15 mouse cellular contexts compared by ENCODE assay signal in the genomic region with DNA sequence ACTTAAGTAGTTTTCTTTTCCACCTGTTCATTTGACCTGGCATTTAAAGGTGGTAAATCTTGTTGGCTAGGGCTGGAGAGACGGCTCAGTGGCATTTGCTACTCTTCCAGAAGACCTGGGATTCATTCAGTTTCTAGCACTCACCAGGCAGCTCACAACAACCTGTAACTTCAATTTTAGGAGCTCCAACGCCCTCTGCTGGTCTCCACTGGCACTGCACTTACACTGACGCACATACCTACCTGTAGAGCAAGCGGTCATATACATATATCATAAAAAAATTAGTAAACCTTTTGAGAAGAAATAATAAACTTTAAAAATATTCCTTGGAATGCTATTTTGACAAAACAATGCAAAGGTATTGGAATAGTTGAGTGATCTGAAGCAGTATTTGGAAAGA. TPM values are rescaled to one million over a fixed set of nuclear protein-coding genes. Genes with fewer than 3 reads are reported as not detected.
DNase-seq lines count a peak whose midpoint lies in the region; ATAC-seq and TF ChIP-seq lines count a peak whose summit lies in the region.
"Had no signal": no experiment of that assay in that cellular context is flagged by ENCODE, and none has a peak within 500 bp of the region (broad histone marks: within the 10 kb centered on the region; RNA-seq: fewer than 3 reads in every experiment).

No protein-coding gene starts in this region.

- no peak overlapping the region for H3K4me2 ChIP-seq in heart, postnatal 0 days (ENCODE audit: low read depth, low read length)
- no peak overlapping the region for H3K4me2 ChIP-seq in kidney, embryonic 14.5 days (replicated peaks; ENCODE audit: low read depth, low read length)
- H3K4me2 ChIP-seq: embryonic facial prominence, embryonic 12.5 days; forebrain, embryonic 13.5 days; midbrain, embryonic 13.5 days; stomach, embryonic 15.5 days had no signal

- WGBS in heart, postnatal 0 days = 79% methylated on average over 4 of the region's 4 CpGs
- WGBS in kidney, embryonic 14.5 days = 66% methylated on average over 4 of the region's 4 CpGs

- no peak overlapping the region for H3K27ac ChIP-seq in heart, postnatal 0 days (ENCODE audit: low read depth)
- no peak overlapping the region for H3K27ac ChIP-seq in testis, adult 2 months (ENCODE audit: control insufficient read depth, insufficient read depth, low read depth, low read length)
- H3K27ac ChIP-seq in kidney, embryonic 14.5 days (ENCODE audit: low read depth, low read length) = no peak overlapping the region
- H3K27ac ChIP-seq: embryonic facial prominence, embryonic 12.5 days; forebrain, embryonic 13.5 days; heart, embryonic 10.5 days; midbrain, embryonic 13.5 days; stomach, embryonic 15.5 days had no signal

- no peak for TF ChIP-seq POLR2A in testis, adult 2 months (IDR thresholded peaks at IDR 0.05; ENCODE audit: control insufficient read depth, low read depth, low read length)
- TF ChIP-seq POLR2A in brain, embryonic 14.5 days (IDR thresholded peaks at IDR 0.05; ENCODE audit: borderline replicate concordance, extremely low read depth, insufficient read depth, insufficient read length, poor library complexity, severe bottlenecking) = no peak

- H3K27me3 ChIP-seq in heart, postnatal 0 days (ENCODE audit: control insufficient read depth, insufficient read depth, low read length) = no peaks in the 10 kb centered on the region
- H3K27me3 ChIP-seq in testis, adult 2 months (ENCODE audit: control insufficient read depth, insufficient read depth, low read length) = no peaks in the 10 kb centered on the region
- no peaks in the 10 kb centered on the region for H3K27me3 ChIP-seq in kidney, embryonic 14.5 days (ENCODE audit: control insufficient read depth, insufficient read depth, low read length)
- H3K27me3 ChIP-seq: embryonic facial prominence, embryonic 12.5 days; forebrain, embryonic 13.5 days; midbrain, embryonic 13.5 days; stomach, embryonic 15.5 days had no signal

- H3K4me3 ChIP-seq in heart, postnatal 0 days (ENCODE audit: low read depth, low read length) = no peak overlapping the region
- H3K4me3 ChIP-seq in testis, adult 2 months (ENCODE audit: control insufficient read depth, low read depth, low read length) = no peak overlapping the region
- no peak overlapping the region for H3K4me3 ChIP-seq in kidney, embryonic 14.5 days (ENCODE audit: low read length)
- H3K4me3 ChIP-seq: embryonic facial prominence, embryonic 12.5 days; forebrain, embryonic 13.5 days; heart, embryonic 10.5 days; midbrain, embryonic 13.5 days; stomach, embryonic 15.5 days had no signal

- peak; percentile 27; the same call in 1 of the 2 replicates for TF ChIP-seq CTCF in heart, postnatal 0 days (IDR thresholded peaks at IDR 0.05; ENCODE audit: low read depth)
- TF ChIP-seq CTCF in testis, adult 2 months (IDR thresholded peaks at IDR 0.05; ENCODE audit: control insufficient read depth, insufficient read depth, insufficient replicate concordance, low read depth, low read length) = peak; percentile 76; the same call in 1 of the 2 replicates
- peak; percentile 38; the same call in 1 of the 2 replicates for TF ChIP-seq CTCF in brain, embryonic 14.5 days (IDR thresholded peaks at IDR 0.05; ENCODE audit: borderline replicate concordance, extremely low read depth, insufficient read depth, insufficient read length)

- no peaks in the 10 kb centered on the region for H3K36me3 ChIP-seq in heart, postnatal 0 days (replicated peaks; ENCODE audit: control insufficient read depth, insufficient read depth, low read length)
- no peaks in the 10 kb centered on the region for H3K36me3 ChIP-seq in testis, adult 2 months (ENCODE audit: control insufficient read depth, insufficient read depth, low read length)
- H3K36me3 ChIP-seq in kidney, embryonic 14.5 days (ENCODE audit: control insufficient read depth, insufficient read depth, low read length) = no peaks in the 10 kb centered on the region
- H3K36me3 ChIP-seq: embryonic facial prominence, embryonic 12.5 days; heart, embryonic 10.5 days; midbrain, embryonic 13.5 days; stomach, embryonic 15.5 days had no signal

- no peak for ATAC-seq in heart, postnatal 0 days (ENCODE audit: insufficient read depth, low read depth)
- ATAC-seq in kidney, embryonic 14.5 days (ENCODE audit: low FRiP score, low TSS enrichment) = no peak
- ATAC-seq: forebrain, embryonic 13.5 days; midbrain, embryonic 13.5 days had no signal

- TF ChIP-seq EP300 in heart, postnatal 0 days (IDR thresholded peaks at IDR 0.05; ENCODE audit: low read depth) = no peak

- peaks cover 4% of the 10 kb centered on the region for H3K4me1 ChIP-seq in heart, postnatal 0 days (ENCODE audit: control insufficient read depth, insufficient read depth)
- no peaks in the 10 kb centered on the region for H3K4me1 ChIP-seq in testis, adult 2 months (ENCODE audit: control insufficient read depth, insufficient read depth, low read length)
- no peaks in the 10 kb centered on the region for H3K4me1 ChIP-seq in kidney, embryonic 14.5 days (ENCODE audit: control insufficient read depth, insufficient read depth, low read length)
- H3K4me1 ChIP-seq: embryonic facial prominence, embryonic 12.5 days; forebrain, embryonic 13.5 days; stomach, embryonic 15.5 days had no signal

- no peak for DNase-seq in heart, postnatal 0 days (ENCODE audit: low spot score)
- no peak for DNase-seq in heart, adult 11 months
- DNase-seq in testis, postnatal 14 days (ENCODE audit: low spot score) = no peak
- no peak for DNase-seq in brain, embryonic 14.5 days (ENCODE audit: low read depth)
- no peak for DNase-seq in urinary bladder, postnatal 4 days (ENCODE audit: low spot score in 2 of 2)
- DNase-seq in yolk sac, embryonic 10.5 days (ENCODE audit: low spot score) = no peak
- DNase-seq: adrenal gland, adult 2 months; cerebellum, adult 8-10 months had no signal

- no peaks in the 10 kb centered on the region for H3K9me3 ChIP-seq in heart, postnatal 0 days (replicated peaks; ENCODE audit: control insufficient read depth, low read length)
- H3K9me3 ChIP-seq in kidney, embryonic 14.5 days (ENCODE audit: control insufficient read depth, low read length) = peaks cover 3% of the 10 kb centered on the region; the same call in 1 of the 2 replicates
- H3K9me3 ChIP-seq: embryonic facial prominence, embryonic 12.5 days; forebrain, embryonic 13.5 days; heart, embryonic 10.5 days; midbrain, embryonic 13.5 days; stomach, embryonic 15.5 days had no signal

- no peak overlapping the region for H3K9ac ChIP-seq in heart, postnatal 0 days (replicated peaks; ENCODE audit: low read depth, low read length)
- H3K9ac ChIP-seq in kidney, embryonic 14.5 days (ENCODE audit: low read depth, low read length) = no peak overlapping the region
- H3K9ac ChIP-seq: embryonic facial prominence, embryonic 12.5 days; forebrain, embryonic 13.5 days; midbrain, embryonic 13.5 days; stomach, embryonic 15.5 days had no signal

RNA-seq across cellular contexts. Expression of a gene that starts 13.7 kb away (rescaled TPM):
- 79.3 and 94.8 TPM in 2 replicates for total RNA-seq in heart, postnatal 0 days (2014; rRNA removed; ENCODE audit: low replicate concordance)
- 23.2 and 30.8 TPM in 2 replicates for polyA plus RNA-seq in heart, postnatal 0 days (2015; fragmentation: Nextera tagmentation; extraction: Ambion mirVana)
- polyA plus RNA-seq in testis, adult 2 months (2012; rRNA removed) = 199 and 216 TPM in 2 replicates
- 31.2 and 57.5 TPM in 2 replicates for polyA plus RNA-seq in brain, embryonic 14.5 days (2012; rRNA removed)
- polyA plus RNA-seq in kidney, embryonic 14.5 days (2014; fragmentation: Nextera tagmentation; extraction: Ambion mirVana) = 16.7 and 20.0 TPM in 2 replicates
